Mouse (Mus musculus): ENCODE measurements around the gene Ran. TPM values are rescaled to one million over a fixed set of nuclear protein-coding genes. Genes with fewer than 3 reads are reported as not detected.
"Not testable (repeated sequence)": the region's sequence is repeated elsewhere in the genome, so short reads cannot be mapped to it uniquely, and the experiment has no call there.

Ran gene
- 933 and 1,138 TPM in 2 replicates for polyA plus RNA-seq (2016; fragmentation: Nextera tagmentation; extraction: Ambion mirVana)

- Histone ChIP-seq H3K9me3 (replicated peaks) (no peaks in the 10 kb centered on the region), H3K4me3 (peak within 1 kb of the TSS; percentile 82), H3K4me1 (peaks cover 15% of the 10 kb centered on the region; the same call in 1 of the 2 replicates), H3K27ac (peak within 1 kb of the TSS; percentile 99), H3K27me3 (ENCODE audit: low read depth, poor library complexity, severe bottlenecking) (no peaks in the 10 kb centered on the region), H3K36me3 (peaks cover 39% of the 10 kb centered on the region)
- WGBS, result under 1% methylated on average over 102 of the region's 102 CpGs
- peak; percentile 96 for DNase-seq (ENCODE audit: low spot score)
Measured at GRCm38 (mm10) chr5:129019497-129020299, at the start of gene Ran. TSS of gene Ran (plus strand) at chr5:129020069.

- Histone ChIP-seq H3K9me3 (replicated peaks) (no peaks in the 10 kb centered on the region), H3K4me1 (no peaks in the 10 kb centered on the region), H3K36me3 (no peaks in the 10 kb centered on the region), H3K27ac (no peak overlapping the region), H3K27me3 (ENCODE audit: low read depth, poor library complexity, severe bottlenecking) (no peaks in the 10 kb centered on the region), H3K4me3 (no peak overlapping the region)
- 77% methylated on average over 10 of the region's 10 CpGs for WGBS
- DNase-seq (ENCODE audit: low spot score), result no peak
Measured at GRCm38 (mm10) chr5:128970878-128971277, 49.0 kb upstream of the Ran start.

GRCm38 (mm10) chr5:128971298-128971697, 48.6 kb upstream of the Ran start:
- H3K9me3 ChIP-seq (replicated peaks), result no peaks in the 10 kb centered on the region
- H3K4me1 ChIP-seq, result peaks cover 3% of the 10 kb centered on the region; the same call in 1 of the 2 replicates
- WGBS, result 19% methylated on average over 14 of the region's 14 CpGs
- no peaks in the 10 kb centered on the region for H3K36me3 ChIP-seq
- DNase-seq (ENCODE audit: low spot score), result peak; percentile 81
- no peak overlapping the region for H3K4me3 ChIP-seq
- H3K27ac ChIP-seq, result no peak overlapping the region
- H3K27me3 ChIP-seq (ENCODE audit: low read depth, poor library complexity, severe bottlenecking), result no peaks in the 10 kb centered on the region

- Histone ChIP-seq H3K27me3 (ENCODE audit: low read depth, poor library complexity, severe bottlenecking) (no peaks in the 10 kb centered on the region), H3K27ac (no peak overlapping the region), H3K9me3 (replicated peaks) (no peaks in the 10 kb centered on the region), H3K36me3 (no peaks in the 10 kb centered on the region), H3K4me1 (peaks cover 7% of the 10 kb centered on the region; the same call in 1 of the 2 replicates), H3K4me3 (no peak overlapping the region)
- DNase-seq (ENCODE audit: low spot score), result peak; percentile 67
- WGBS, result 33% methylated on average over 4 of the region's 4 CpGs
Measured at GRCm38 (mm10) chr5:128976266-128976665, 43.6 kb upstream of the Ran start.

GRCm38 (mm10) chr5:128977466-128977865, 42.4 kb upstream of the Ran start:
- not testable (repeated sequence) for H3K4me1 ChIP-seq; H3K4me3 ChIP-seq; H3K27ac ChIP-seq; H3K36me3 ChIP-seq; H3K27me3 ChIP-seq (ENCODE audit: low read depth, poor library complexity, severe bottlenecking); H3K9me3 ChIP-seq (replicated peaks); DNase-seq (ENCODE audit: low spot score)
- WGBS, result 90% methylated on average over 1 of the region's 1 CpGs

GRCm38 (mm10) chr5:128978957-128979356, 40.9 kb upstream of the Ran start:
- H3K36me3 ChIP-seq, result no peaks in the 10 kb centered on the region
- no peak for DNase-seq (ENCODE audit: low spot score)
- 96% methylated on average over 7 of the region's 7 CpGs for WGBS
- no peaks in the 10 kb centered on the region for H3K27me3 ChIP-seq (ENCODE audit: low read depth, poor library complexity, severe bottlenecking)
- H3K27ac ChIP-seq, result no peak overlapping the region
- no peak overlapping the region for H3K4me3 ChIP-seq
- H3K4me1 ChIP-seq, result peaks cover 7% of the 10 kb centered on the region; the same call in 1 of the 2 replicates
- H3K9me3 ChIP-seq (replicated peaks), result no peaks in the 10 kb centered on the region

- Histone ChIP-seq H3K4me3 (no peak overlapping the region), H3K27ac (no peak overlapping the region), H3K36me3 (peaks cover 13% of the 10 kb centered on the region), H3K27me3 (ENCODE audit: low read depth, poor library complexity, severe bottlenecking) (no peaks in the 10 kb centered on the region), H3K4me1 (peaks cover 7% of the 10 kb centered on the region; the same call in 1 of the 2 replicates), H3K9me3 (replicated peaks) (no peaks in the 10 kb centered on the region)
- DNase-seq (ENCODE audit: low spot score), result no peak
- WGBS, result 66% methylated on average over 7 of the region's 7 CpGs
Measured at GRCm38 (mm10) chr5:128980857-128981256, 39.0 kb upstream of the Ran start.

- no peaks in the 10 kb centered on the region for H3K9me3 ChIP-seq (replicated peaks)
- H3K4me3 ChIP-seq, result no peak overlapping the region
- no peaks in the 10 kb centered on the region for H3K27me3 ChIP-seq (ENCODE audit: low read depth, poor library complexity, severe bottlenecking)
- WGBS, result 26% methylated on average over 12 of the region's 12 CpGs
- H3K4me1 ChIP-seq, result peaks cover under 1% of the 10 kb centered on the region; the same call in 1 of the 2 replicates
- H3K27ac ChIP-seq, result no peak overlapping the region
- H3K36me3 ChIP-seq, result peaks cover 18% of the 10 kb centered on the region
- peak; percentile 85 for DNase-seq (ENCODE audit: low spot score)
Measured at GRCm38 (mm10) chr5:128981607-128982006, 38.3 kb upstream of the Ran start.

- Histone ChIP-seq H3K27me3 (ENCODE audit: low read depth, poor library complexity, severe bottlenecking) (no peaks in the 10 kb centered on the region), H3K27ac (no peak overlapping the region; the same call in 1 of the 2 replicates), H3K4me3 (no peak overlapping the region), H3K4me1 (no peaks in the 10 kb centered on the region), H3K9me3 (replicated peaks) (no peaks in the 10 kb centered on the region), H3K36me3 (peaks cover 18% of the 10 kb centered on the region)
- 91% methylated on average over 6 of the region's 6 CpGs for WGBS
- no peak for DNase-seq (ENCODE audit: low spot score)
Measured at GRCm38 (mm10) chr5:128984536-128984935, 35.3 kb upstream of the Ran start.

- no peaks in the 10 kb centered on the region for H3K9me3 ChIP-seq (replicated peaks)
- H3K36me3 ChIP-seq, result peaks cover 26% of the 10 kb centered on the region
- no peaks in the 10 kb centered on the region for H3K27me3 ChIP-seq (ENCODE audit: low read depth, poor library complexity, severe bottlenecking)
- H3K27ac ChIP-seq, result no peak overlapping the region
- WGBS, result 95% methylated on average over 13 of the region's 13 CpGs
- no peak overlapping the region for H3K4me3 ChIP-seq
- no peaks in the 10 kb centered on the region for H3K4me1 ChIP-seq
- no peak for DNase-seq (ENCODE audit: low spot score)
Measured at GRCm38 (mm10) chr5:128985946-128986345, 33.9 kb upstream of the Ran start.

GRCm38 (mm10) chr5:128987141-128987954, 32.5 kb upstream of the Ran start:
- Histone ChIP-seq H3K27ac (no peak overlapping the region), H3K4me3 (no peak overlapping the region), H3K27me3 (ENCODE audit: low read depth, poor library complexity, severe bottlenecking) (no peaks in the 10 kb centered on the region), H3K4me1 (no peaks in the 10 kb centered on the region), H3K36me3 (peaks cover 40% of the 10 kb centered on the region), H3K9me3 (replicated peaks) (no peaks in the 10 kb centered on the region)
- no peak for DNase-seq (ENCODE audit: low spot score)
- WGBS, result 78% methylated on average over 19 of the region's 19 CpGs

GRCm38 (mm10) chr5:129000706-129001468, 19.0 kb upstream of the Ran start:
- 55% methylated on average over 8 of the region's 8 CpGs for WGBS
- peak overlapping the region; percentile 21 for H3K27ac ChIP-seq
- H3K36me3 ChIP-seq, result peaks cover 24% of the 10 kb centered on the region
- H3K4me1 ChIP-seq, result peaks cover 18% of the 10 kb centered on the region; the same call in 1 of the 2 replicates
- DNase-seq (ENCODE audit: low spot score), result no peak
- no peaks in the 10 kb centered on the region for H3K9me3 ChIP-seq (replicated peaks)
- H3K4me3 ChIP-seq, result no peak overlapping the region
- H3K27me3 ChIP-seq (ENCODE audit: low read depth, poor library complexity, severe bottlenecking), result no peaks in the 10 kb centered on the region

All from limb, embryonic 10.5 days (tissue).